Mouse (Mus musculus): ENCODE data around the gene Egfem1. TPM values are rescaled to one million over a fixed set of nuclear protein-coding genes. Genes with fewer than 3 reads are reported as not detected.

The Egfem1 gene
- polyA plus RNA-seq, 1 experiment from 2014 or later = 1.6 TPM

DNA sequence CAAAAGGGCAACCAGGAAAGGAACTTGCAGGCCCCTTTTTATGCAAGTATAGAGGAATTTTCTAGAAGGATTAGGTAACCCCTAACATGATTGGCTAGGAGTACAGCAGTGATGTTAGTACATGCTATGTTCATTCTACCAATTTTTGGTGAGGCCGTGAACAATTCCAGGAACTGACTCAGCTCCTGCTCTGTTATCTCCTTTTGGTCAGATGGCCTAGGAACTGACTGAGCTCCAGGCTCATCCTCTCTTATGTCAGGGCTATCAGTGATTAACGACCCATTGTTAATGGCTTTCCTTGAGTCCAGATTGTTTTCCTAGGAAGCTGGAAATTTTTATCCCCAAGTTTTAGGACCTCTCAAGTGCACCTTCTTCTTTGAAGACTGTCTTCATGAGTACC lies 457.4 kb downstream of the Egfem1 start:
- no peak for TF ChIP-seq CTCF (IDR thresholded peaks at IDR 0.05; ENCODE audit: low read depth)
- Histone ChIP-seq H3K9ac (ENCODE audit: low read depth, low read length) (no peak overlapping the region), H3K4me2 (ENCODE audit: low read length) (no peak overlapping the region), H3K4me3 (replicated peaks; ENCODE audit: low read depth, low read length) (no peak overlapping the region), H3K4me1 (replicated peaks; ENCODE audit: insufficient read depth, low read length) (no peaks in the 10 kb centered on the region), H3K9me3 (replicated peaks; ENCODE audit: low read length) (no peaks in the 10 kb centered on the region), H3K36me3 (ENCODE audit: insufficient read depth, low read length) (no peaks in the 10 kb centered on the region), H3K27ac (peak overlapping the region; percentile 39; the same call in 1 of the 2 replicates), H3K27me3 (ENCODE audit: insufficient read depth, low read length) (no peaks in the 10 kb centered on the region)
- WGBS = 49% methylated on average over 2 of the region's 2 CpGs
- DNase-seq (ENCODE audit: low spot score) (peak; percentile 60), ATAC-seq (replicated peaks; ENCODE audit: low FRiP score, low read depth) (no peak; the same call in 1 of the 2 replicates)

GRCm38 (mm10) chr3:29539902-29540301 lies 458.1 kb downstream of the Egfem1 start:
- WGBS = 25% methylated on average over 1 of the region's 1 CpGs

DNA sequence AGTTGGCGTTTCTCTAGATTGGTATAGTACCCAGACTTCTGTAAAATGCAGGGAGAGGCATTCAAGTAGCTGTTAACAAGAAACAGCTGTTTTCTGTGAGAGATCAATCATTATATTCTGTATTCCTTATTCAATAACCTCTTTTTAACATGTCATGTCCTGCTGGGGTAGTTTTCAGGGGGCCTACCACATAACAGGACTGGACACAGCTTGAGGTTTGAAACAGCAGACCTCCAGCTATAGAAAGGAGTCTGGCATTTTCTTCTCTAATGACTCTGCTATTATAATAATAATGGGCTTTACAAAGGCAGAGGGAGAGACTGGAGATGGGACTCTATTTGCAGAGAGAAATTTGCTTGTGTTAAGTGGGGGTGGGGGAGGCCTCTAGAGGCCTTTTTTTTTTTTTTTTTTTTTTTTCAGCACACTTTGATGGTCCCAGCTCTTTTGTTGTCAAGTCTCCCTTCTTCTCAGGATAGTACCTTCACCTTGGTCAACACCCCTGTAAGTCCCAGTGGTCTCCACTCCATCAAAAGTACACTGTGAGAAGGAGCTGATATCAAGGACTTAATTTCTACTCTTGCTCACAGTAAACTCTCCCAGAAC lies 459.8 kb downstream of the Egfem1 start:
- ATAC-seq (replicated peaks; ENCODE audit: low FRiP score, low read depth) = no peak
- H3K4me3 ChIP-seq (replicated peaks; ENCODE audit: low read depth, low read length) = no peak overlapping the region
- no peaks in the 10 kb centered on the region for H3K9me3 ChIP-seq (replicated peaks; ENCODE audit: low read length)
- DNase-seq (ENCODE audit: low spot score) = no peak
- no peak overlapping the region for H3K27ac ChIP-seq
- H3K36me3 ChIP-seq (ENCODE audit: insufficient read depth, low read length) = no peaks in the 10 kb centered on the region
- H3K9ac ChIP-seq (ENCODE audit: low read depth, low read length) = no peak overlapping the region
- H3K4me2 ChIP-seq (ENCODE audit: low read length) = no peak overlapping the region
- no peaks in the 10 kb centered on the region for H3K27me3 ChIP-seq (ENCODE audit: insufficient read depth, low read length)
- TF ChIP-seq CTCF (IDR thresholded peaks at IDR 0.05; ENCODE audit: low read depth) = no peak
- H3K4me1 ChIP-seq (replicated peaks; ENCODE audit: insufficient read depth, low read length) = no peaks in the 10 kb centered on the region
- WGBS = 57% methylated on average over 1 of the region's 1 CpGs

More at GRCm38 (mm10) chr3:29539902-29540301, 458.1 kb downstream of the Egfem1 start:
- H3K36me3 ChIP-seq (ENCODE audit: insufficient read depth, low read length) = no peaks in the 10 kb centered on the region
- no peak overlapping the region for H3K4me3 ChIP-seq (replicated peaks; ENCODE audit: low read depth, low read length)
- no peaks in the 10 kb centered on the region for H3K27me3 ChIP-seq (ENCODE audit: insufficient read depth, low read length)
- no peak for DNase-seq (ENCODE audit: low spot score)
- no peak overlapping the region for H3K9ac ChIP-seq (ENCODE audit: low read depth, low read length)
- no peak for ATAC-seq (replicated peaks; ENCODE audit: low FRiP score, low read depth)
- H3K27ac ChIP-seq = peak overlapping the region; percentile 39; the same call in 1 of the 2 replicates
- TF ChIP-seq CTCF (IDR thresholded peaks at IDR 0.05; ENCODE audit: low read depth) = no peak
- H3K9me3 ChIP-seq (replicated peaks; ENCODE audit: low read length) = no peaks in the 10 kb centered on the region
- no peaks in the 10 kb centered on the region for H3K4me1 ChIP-seq (replicated peaks; ENCODE audit: insufficient read depth, low read length)
- H3K4me2 ChIP-seq (ENCODE audit: low read length) = no peak overlapping the region

- Histone ChIP-seq H3K9me3 (replicated peaks; ENCODE audit: low read length) (no peaks in the 10 kb centered on the region), H3K4me3 (replicated peaks; ENCODE audit: low read depth, low read length) (no peak overlapping the region), H3K27ac (no peak overlapping the region), H3K4me1 (replicated peaks; ENCODE audit: insufficient read depth, low read length) (no peaks in the 10 kb centered on the region), H3K27me3 (ENCODE audit: insufficient read depth, low read length) (no peaks in the 10 kb centered on the region), H3K9ac (ENCODE audit: low read depth, low read length) (no peak overlapping the region), H3K36me3 (ENCODE audit: insufficient read depth, low read length) (no peaks in the 10 kb centered on the region), H3K4me2 (ENCODE audit: low read length) (no peak overlapping the region)
- no peak for DNase-seq (ENCODE audit: low spot score)
- TF ChIP-seq CTCF (IDR thresholded peaks at IDR 0.05; ENCODE audit: low read depth) = no peak
- ATAC-seq (replicated peaks; ENCODE audit: low FRiP score, low read depth) = no peak
- 71% methylated on average over 1 of the region's 1 CpGs for WGBS
Measured at GRCm38 (mm10) chr3:29544056-29544455, 462.2 kb downstream of the Egfem1 start.

GRCm38 (mm10) chr3:29563171-29563570 lies 481.3 kb downstream of the Egfem1 start:
- Histone ChIP-seq H3K9me3 (replicated peaks; ENCODE audit: low read length) (no peaks in the 10 kb centered on the region), H3K4me1 (replicated peaks; ENCODE audit: insufficient read depth, low read length) (no peaks in the 10 kb centered on the region), H3K4me3 (replicated peaks; ENCODE audit: low read depth, low read length) (no peak overlapping the region), H3K27ac (no peak overlapping the region), H3K27me3 (ENCODE audit: insufficient read depth, low read length) (no peaks in the 10 kb centered on the region), H3K9ac (ENCODE audit: low read depth, low read length) (no peak overlapping the region), H3K36me3 (ENCODE audit: insufficient read depth, low read length) (no peaks in the 10 kb centered on the region), H3K4me2 (ENCODE audit: low read length) (no peak overlapping the region)
- no peak for DNase-seq (ENCODE audit: low spot score)
- ATAC-seq (replicated peaks; ENCODE audit: low FRiP score, low read depth) = no peak
- TF ChIP-seq CTCF (IDR thresholded peaks at IDR 0.05; ENCODE audit: low read depth) = no peak
- 93% methylated on average over 1 of the region's 1 CpGs for WGBS

- WGBS = 77% methylated on average over 5 of the region's 5 CpGs
- no peaks in the 10 kb centered on the region for H3K9me3 ChIP-seq (replicated peaks; ENCODE audit: low read length)
- DNase-seq (ENCODE audit: low spot score) = no peak
- H3K9ac ChIP-seq (ENCODE audit: low read depth, low read length) = no peak overlapping the region
- no peaks in the 10 kb centered on the region for H3K4me1 ChIP-seq (replicated peaks; ENCODE audit: insufficient read depth, low read length)
- no peak overlapping the region for H3K4me3 ChIP-seq (replicated peaks; ENCODE audit: low read depth, low read length)
- no peaks in the 10 kb centered on the region for H3K27me3 ChIP-seq (ENCODE audit: insufficient read depth, low read length)
- no peak for TF ChIP-seq CTCF (IDR thresholded peaks at IDR 0.05; ENCODE audit: low read depth)
- no peak overlapping the region for H3K4me2 ChIP-seq (ENCODE audit: low read length)
- no peak overlapping the region for H3K27ac ChIP-seq
- no peaks in the 10 kb centered on the region for H3K36me3 ChIP-seq (ENCODE audit: insufficient read depth, low read length)
- ATAC-seq (replicated peaks; ENCODE audit: low FRiP score, low read depth) = no peak
Measured at GRCm38 (mm10) chr3:29578055-29578860, 496.4 kb downstream of the Egfem1 start.

Data from kidney, postnatal 0 days (tissue).